Mouse (Mus musculus): Measurements from ENCODE around the gene Ubap2l.

DNA sequence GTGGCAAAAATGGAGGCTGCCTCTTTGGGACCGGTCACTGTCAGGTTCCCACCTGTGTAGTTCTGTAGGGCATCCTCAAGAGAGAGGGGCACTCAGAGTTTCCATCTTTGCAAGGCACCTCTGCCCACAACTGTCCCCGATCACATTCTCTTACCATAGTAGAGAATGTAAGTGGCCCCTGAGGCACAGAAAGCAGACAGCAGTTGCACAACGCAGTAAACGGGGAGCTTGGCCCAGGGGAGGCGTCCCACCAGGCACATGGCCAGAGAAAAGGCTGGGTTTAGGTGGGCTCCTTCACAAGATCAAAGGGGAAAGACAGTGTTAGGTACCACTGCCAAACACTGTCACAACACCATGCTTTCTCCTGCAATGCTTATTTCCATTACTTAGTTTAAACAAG lies 86.5 kb downstream of the Ubap2l start:
- TF ChIP-seq GATA1 (IDR thresholded peaks at IDR 0.05; ENCODE audit: borderline replicate concordance, low read length) = no peak
- TF ChIP-seq FLI1 (IDR thresholded peaks at IDR 0.05; ENCODE audit: low read length) = no peak
